Comparison of ENCODE assay signal across 9 mouse cellular contexts in genomic region chr2:103718594-103719291, GRCm38 (mm10). TPM values are rescaled to one million over a fixed set of nuclear protein-coding genes. Genes with fewer than 3 reads are reported as not detected.
DNase-seq lines count a peak whose midpoint lies in the region; ATAC-seq and TF ChIP-seq lines count a peak whose summit lies in the region.
"Had no signal": no experiment of that assay in that cellular context is flagged by ENCODE, and none has a peak within 500 bp of the region (broad histone marks: within the 10 kb centered on the region; RNA-seq: fewer than 3 reads in every experiment).

No protein-coding gene starts in this region.

- H3K27ac ChIP-seq in ES-E14 (ENCODE audit: insufficient read depth, low read depth, low read length, poor library complexity, severe bottlenecking) = no peak overlapping the region
- no peak overlapping the region for H3K27ac ChIP-seq in forebrain, embryonic 14.5 days (ENCODE audit: low read depth, low read length)
- H3K27ac ChIP-seq in olfactory bulb, adult 2 months (ENCODE audit: insufficient read depth, low read depth, low read length) = no peak overlapping the region
- no peak overlapping the region for H3K27ac ChIP-seq in thymus, adult 2 months (ENCODE audit: control insufficient read depth, insufficient read depth, low read length)
- H3K27ac ChIP-seq: limb, embryonic 15.5 days had no signal

- no peak for TF ChIP-seq POLR2A in lung, adult 2 months (IDR thresholded peaks at IDR 0.05; ENCODE audit: borderline replicate concordance, extremely low read depth, low read depth, low read length)
- TF ChIP-seq POLR2A in olfactory bulb, adult 2 months (IDR thresholded peaks at IDR 0.05; ENCODE audit: insufficient read depth, low read depth, low read length) = no peak
- TF ChIP-seq POLR2A in thymus, adult 2 months (IDR thresholded peaks at IDR 0.05; ENCODE audit: control insufficient read depth, extremely low read depth, insufficient read depth, low read length, poor library complexity) = no peak

- in situ Hi-C loops in ES-E14 (cut with MboI; ENCODE audit: low sequenced_read_pairs in 2 of 2, unreplicated experiment in 2 of 2) = loop anchor here in 1 of 2 experiments (5.0 kb wide), 1 partner anchor 151 kb away; the partner anchor contains the start of gene Abtb2

- TF ChIP-seq CTCF in lung, adult 2 months (IDR thresholded peaks at IDR 0.05; ENCODE audit: insufficient read depth, low read length) = peak; percentile 96
- TF ChIP-seq CTCF in olfactory bulb, adult 2 months (IDR thresholded peaks at IDR 0.05; ENCODE audit: insufficient read depth, low read depth, low read length) = peak; percentile 81
- TF ChIP-seq CTCF in thymus, adult 2 months (IDR thresholded peaks at IDR 0.05; ENCODE audit: borderline replicate concordance, control insufficient read depth, extremely low read depth, insufficient read depth, low read length, poor library complexity) = peak; percentile 85; the same call in 1 of the 2 replicates

- no peak overlapping the region for H3K4me2 ChIP-seq in forebrain, embryonic 14.5 days (ENCODE audit: low read length)
- H3K4me2 ChIP-seq: limb, embryonic 15.5 days had no signal

- H3K36me3 ChIP-seq in ES-E14 (ENCODE audit: control insufficient read depth, insufficient read depth, low read length, poor library complexity, severe bottlenecking) = peaks cover 51% of the 10 kb centered on the region
- H3K36me3 ChIP-seq in forebrain, embryonic 14.5 days (ENCODE audit: control insufficient read depth, insufficient read depth, low read length) = peaks cover 56% of the 10 kb centered on the region
- peaks cover 21% of the 10 kb centered on the region for H3K36me3 ChIP-seq in thymus, adult 2 months (ENCODE audit: control insufficient read depth, insufficient read depth, low read length)

- no peaks in the 10 kb centered on the region for H3K9me3 ChIP-seq in ES-E14 (ENCODE audit: control insufficient read depth, insufficient read depth, low read depth, low read length)
- H3K9me3 ChIP-seq in forebrain, embryonic 14.5 days (replicated peaks; ENCODE audit: control insufficient read depth, low read length) = no peaks in the 10 kb centered on the region
- H3K9me3 ChIP-seq: limb, embryonic 15.5 days had no signal

- intact Hi-C loops in heart, postnatal 36 days (cut with DNase I) = loop anchor here (1.0 to 10.0 kb wide), 3 partner anchors 46 to 264 kb away; no protein-coding TSS in a partner anchor

- no peaks in the 10 kb centered on the region for H3K4me1 ChIP-seq in ES-E14 (ENCODE audit: control insufficient read depth in 2 of 2, insufficient read depth in 2 of 2, low read length in 2 of 2, poor library complexity in 1 of 2)
- H3K4me1 ChIP-seq in forebrain, embryonic 14.5 days (ENCODE audit: control insufficient read depth, insufficient read depth, low read length) = no peaks in the 10 kb centered on the region
- H3K4me1 ChIP-seq in lung, adult 2 months (ENCODE audit: control insufficient read depth, insufficient read depth, low read length) = no peaks in the 10 kb centered on the region
- no peaks in the 10 kb centered on the region for H3K4me1 ChIP-seq in olfactory bulb, adult 2 months (ENCODE audit: control insufficient read depth, insufficient read depth, low read length)
- H3K4me1 ChIP-seq in thymus, adult 2 months (replicated peaks; ENCODE audit: control insufficient read depth, insufficient read depth, low read length) = no peaks in the 10 kb centered on the region
- H3K4me1 ChIP-seq: limb, embryonic 15.5 days had no signal

- WGBS in forebrain, embryonic 14.5 days = 59% methylated on average over 8 of the region's 8 CpGs
- WGBS in lung, adult 2 months = 58% methylated on average over 8 of the region's 8 CpGs
- WGBS in olfactory bulb, adult 2 months = 60% methylated on average over 8 of the region's 8 CpGs
- WGBS in thymus, adult 2 months = 68% methylated on average over 8 of the region's 8 CpGs

- no peak overlapping the region for H3K9ac ChIP-seq in ES-E14 (ENCODE audit: insufficient read depth, low read depth, low read length, poor library complexity, severe bottlenecking)
- H3K9ac ChIP-seq in forebrain, embryonic 14.5 days (ENCODE audit: low read length) = no peak overlapping the region
- H3K9ac ChIP-seq: limb, embryonic 15.5 days had no signal

- no peaks in the 10 kb centered on the region for H3K27me3 ChIP-seq in forebrain, embryonic 14.5 days (replicated peaks; ENCODE audit: control insufficient read depth, insufficient read depth, low read length)
- no peaks in the 10 kb centered on the region for H3K27me3 ChIP-seq in thymus, adult 2 months (ENCODE audit: control insufficient read depth, insufficient read depth, low read length)
- H3K27me3 ChIP-seq: limb, embryonic 15.5 days had no signal

- DNase-seq in ES-E14 (ENCODE audit: low read depth, low spot score) = peak; percentile 76
- peak; percentile 58 for DNase-seq in c-Kit-positive CD71-positive TER-119-positive erythroid progenitor cells, embryonic 14.5 days (ENCODE audit: low spot score)
- DNase-seq in forebrain, embryonic 14.5 days (ENCODE audit: low spot score) = peak; percentile 81
- peak; percentile 71 to 74 for DNase-seq in heart, postnatal 36 days
- DNase-seq in layer of hippocampus, adult 11-12 months (ENCODE audit: low spot score) = peak; percentile 71
- peak; percentile 39 for DNase-seq in lung, adult 2 months
- peak; percentile 82 for DNase-seq in thymus, adult 2 months

- ATAC-seq in forebrain, embryonic 14.5 days = peak; percentile 76

- H3K4me3 ChIP-seq in ES-E14 (ENCODE audit: insufficient read depth in 1 of 2, low read depth in 1 of 2, low read length in 2 of 2, poor library complexity in 1 of 2, severe bottlenecking in 1 of 2) = no peak overlapping the region
- no peak overlapping the region for H3K4me3 ChIP-seq in forebrain, embryonic 14.5 days (ENCODE audit: low read depth, low read length)
- H3K4me3 ChIP-seq in lung, adult 2 months (replicated peaks; ENCODE audit: extremely low read depth, low read depth, low read length) = no peak overlapping the region
- no peak overlapping the region for H3K4me3 ChIP-seq in olfactory bulb, adult 2 months (ENCODE audit: insufficient read depth, low read depth, low read length)
- H3K4me3 ChIP-seq in thymus, adult 2 months (ENCODE audit: control insufficient read depth, insufficient read depth, low read length) = no peak overlapping the region
- H3K4me3 ChIP-seq: limb, embryonic 15.5 days had no signal

TF ChIP-seq in ES-E14, 5 proteins besides CTCF, POLR2A, EP300 and RAD21:
- TF ChIP-seq MAFK (IDR thresholded peaks at IDR 0.05; ENCODE audit: insufficient read depth, low read depth, low read length) = no peak
- TF ChIP-seq ZNF384 (IDR thresholded peaks at IDR 0.05; ENCODE audit: low read depth, low read length) = no peak
- no peak for TF ChIP-seq HCFC1 (IDR thresholded peaks at IDR 0.05; ENCODE audit: borderline replicate concordance, insufficient read depth, low read length)
- no peak for TF ChIP-seq ZC3H11A (IDR thresholded peaks at IDR 0.05; ENCODE audit: borderline replicate concordance, low read depth, low read length)
- no peak for TF ChIP-seq CHD2 (IDR thresholded peaks at IDR 0.05; ENCODE audit: low read depth, low read length)

RNA-seq across cellular contexts. Expression of gene Nat10, which starts 42.3 kb away (rescaled TPM):
- 77.0 and 122 TPM in 2 replicates for total RNA-seq in ES-E14 (2012; rRNA removed)
- polyA plus RNA-seq in forebrain, embryonic 14.5 days (2014; fragmentation: Nextera tagmentation; extraction: Ambion mirVana) = 14.0 and 17.9 TPM in 2 replicates
- 10 to 100 TPM; 13.3 to 16.2 TPM for total RNA-seq in heart, postnatal 36 days (2021)
- polyA plus RNA-seq in lung, adult 2 months (2012; rRNA removed) = 24.3 and 30.7 TPM in 2 replicates
- polyA plus RNA-seq in olfactory bulb, adult 2 months (2012; ENCODE audit: insufficient read depth, insufficient read length, low replicate concordance, missing spikeins) = not detected in 2 replicates
- 70.1 and 80.2 TPM in 2 replicates for polyA plus RNA-seq in thymus, adult 2 months (2012; rRNA removed)
